Mouse (Mus musculus) naive thymus-derived CD4-positive, alpha-beta T cell, adult 2 months (primary cell): Measurements from ENCODE around the gene Lrrc1.
A peak's percentile ranks its signal among the peaks of the same experiment; 100 is the strongest.

Source experiments
- DNase-seq: peaks from one replicate; pipeline ENCODE4 v3.0.0-alpha.2; 2011; ENCODE audit warnings: low read depth

Lrrc1 gene

DNA sequence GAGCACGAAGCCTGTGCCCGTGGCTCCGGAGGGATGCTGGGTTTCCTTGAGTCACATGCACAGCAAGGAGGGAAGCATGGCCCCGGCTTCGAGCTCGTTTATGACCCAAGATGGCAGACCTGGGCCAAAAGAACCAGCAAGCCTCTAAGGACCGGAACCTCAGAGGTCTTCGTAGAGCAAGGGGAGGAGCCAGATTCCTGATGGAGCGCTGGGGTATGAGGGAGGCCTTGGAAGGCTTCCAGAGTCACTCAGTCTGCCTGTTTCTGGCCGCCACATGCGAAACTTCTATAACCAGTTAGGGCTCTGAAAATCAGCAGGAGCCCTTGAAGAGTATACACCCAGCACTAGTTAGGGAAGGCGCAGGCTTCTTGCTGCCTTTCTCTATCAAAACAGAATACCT is 159.1 kb downstream of the Lrrc1 start:
- DNase-seq, result no peak

DNA sequence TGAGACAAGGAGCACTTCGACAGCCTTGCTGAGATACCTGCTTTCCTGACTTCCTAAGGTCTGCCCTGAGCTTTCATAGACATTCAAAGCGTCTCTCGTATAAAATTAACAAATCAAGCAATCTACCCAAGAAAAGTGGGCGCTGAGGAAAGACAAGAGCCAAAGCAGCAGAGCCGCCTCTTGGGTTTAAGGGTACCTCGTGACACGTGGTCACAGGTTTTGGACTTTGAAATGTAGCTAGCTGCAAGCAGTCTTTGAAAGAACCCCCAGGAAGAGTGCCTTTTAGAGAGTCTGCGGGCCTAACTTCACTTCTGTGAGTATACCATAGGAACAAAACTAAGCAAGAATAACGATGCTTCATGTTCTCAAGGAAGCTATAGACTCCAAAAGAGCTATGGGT is 160.0 kb downstream of the Lrrc1 start:
- DNase-seq, result no peak

DNA sequence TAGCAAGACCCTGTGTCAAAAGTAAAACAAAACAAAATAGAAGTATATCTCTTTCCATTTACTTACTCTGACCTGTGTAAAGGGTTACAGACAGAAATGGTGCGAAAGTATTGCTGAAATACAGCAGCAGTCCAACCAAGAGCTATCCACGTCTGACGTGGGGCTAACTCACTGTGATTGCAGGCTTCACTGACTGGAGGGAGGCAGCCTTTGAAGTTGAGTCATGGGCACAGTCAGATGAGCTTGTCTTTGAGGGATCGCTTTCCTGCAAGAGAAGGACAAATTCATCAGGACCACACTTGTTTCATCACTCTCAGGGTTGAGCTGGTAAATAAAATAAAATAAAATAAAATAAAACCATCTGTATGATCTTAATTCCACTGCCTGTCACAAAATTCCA is 160.7 kb downstream of the Lrrc1 start:
- no peak for DNase-seq

- DNase-seq, result no peak
Measured at GRCm38 (mm10) chr9:77382514-77382913, 162.2 kb downstream of the Lrrc1 start.

DNA sequence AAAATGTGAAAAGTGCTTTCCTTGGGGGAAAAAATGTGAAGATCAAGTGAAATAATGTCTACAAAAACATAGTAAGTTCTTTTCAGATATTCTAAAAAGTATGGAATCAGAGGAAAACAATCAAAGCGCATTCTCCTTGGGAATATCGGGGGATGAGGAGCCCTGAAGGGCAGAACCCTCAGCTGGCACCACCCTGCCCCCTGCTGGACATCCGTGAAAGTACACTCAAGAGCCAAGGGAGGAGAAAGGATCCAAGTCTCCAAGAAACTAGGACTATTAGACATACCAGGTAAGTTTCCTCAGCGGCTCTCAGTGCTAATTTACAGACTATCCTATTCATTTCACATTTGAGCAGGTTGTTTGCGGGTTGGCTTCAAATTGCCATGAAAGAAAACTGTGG is 163.1 kb downstream of the Lrrc1 start:
- peak; percentile 54 for DNase-seq
